Mouse (Mus musculus) heart, embryonic 16.5 days (tissue): Measurements from ENCODE around the gene Rnft1. TPM values are rescaled to one million over a fixed set of nuclear protein-coding genes. Genes with fewer than 3 reads are reported as not detected.
A peak's percentile ranks its signal among the peaks of the same experiment; 100 is the strongest.

ENCODE experiments used
- ATAC-seq: fragments of 200-750 bp; cut with Nextera tagmentation; replicated peaks from 2 replicates; pipeline ENCODE4 v1.8.0; 2017; ENCODE audit warnings: moderate number of reproducible peaks; ENCODE audit not compliant: insufficient read depth, low FRiP score; ENCODE audit errors: extremely low read depth
- H3K27ac ChIP-seq: fragments of 300-500 bp; sonication (generic); 2 replicates; pipeline ENCODE4 v1.5.1; 2014; ENCODE audit warnings: mild to moderate bottlenecking, low read length, control low read depth, moderate library complexity
- H3K27me3 ChIP-seq: fragments of 300-500 bp; sonication (generic); 2 replicates; pipeline ENCODE4 v1.6.1; 2014; ENCODE audit warnings: low read length, mixed read lengths; ENCODE audit not compliant: control insufficient read depth, insufficient read depth
- H3K36me3 ChIP-seq: fragments of 300-500 bp; sonication (generic); 2 replicates; pipeline ENCODE4 v1.6.1; 2014; ENCODE audit not compliant: control insufficient read depth, insufficient read depth
- H3K4me1 ChIP-seq: fragments of 300-500 bp; sonication (generic); 2 replicates; pipeline ENCODE4 v1.6.1; 2014; ENCODE audit warnings: low read length, mixed read lengths; ENCODE audit not compliant: control insufficient read depth, insufficient read depth
- H3K4me2 ChIP-seq: fragments of 300-500 bp; sonication (generic); 2 replicates; pipeline ENCODE4 v1.6.1; 2014; ENCODE audit warnings: low read depth, mild to moderate bottlenecking, control low read depth, low read length
- H3K4me3 ChIP-seq: fragments of 300-500 bp; sonication (generic); 2 replicates; pipeline ENCODE4 v1.5.1; 2014; ENCODE audit warnings: mild to moderate bottlenecking, control low read depth, low read length
- H3K9ac ChIP-seq: fragments of 300-500 bp; sonication (generic); 2 replicates; pipeline ENCODE4 v1.6.1; 2014; ENCODE audit warnings: low read length, control low read depth
- H3K9me3 ChIP-seq: fragments of 300-500 bp; sonication (generic); replicated peaks from 2 replicates; pipeline ENCODE4 v1.6.1; 2016; ENCODE audit warnings: low read length; ENCODE audit not compliant: control insufficient read depth
- WGBS: fragments of 180-500 bp; shearing (Covaris S2); extraction: QIAGEN DNeasy Blood & Tissue Kit; methylation state at CpG from one replicate; pipeline ENCODE4 v1.1.7; 2014; 5-methylcytosine and 5-hydroxymethylcytosine counted together
- polyA plus RNA-seq: library from polyadenylated mRNA; unstranded; fragments of >200 nt; fragmentation: Nextera tagmentation; extraction: Ambion mirVana; gene quantifications from 2 replicates; pipeline ENCODE4 v1.2.1, GENCODE M21; 2015

Rnft1 gene
- polyA plus RNA-seq, 1 experiment from 2014 or later: 50.3 TPM

GRCm38 (mm10) chr11:86468345-86468744 is 16.1 kb upstream of the Rnft1 start:
- Histone ChIP-seq H3K9me3 (no peaks in the 10 kb centered on the region), H3K4me2 (no peak overlapping the region), H3K27me3 (no peaks in the 10 kb centered on the region), H3K4me1 (no peaks in the 10 kb centered on the region), H3K36me3 (no peaks in the 10 kb centered on the region), H3K4me3 (no peak overlapping the region), H3K27ac (no peak overlapping the region), H3K9ac (no peak overlapping the region)
- no peak for ATAC-seq
- 73% methylated on average over 8 of the region's 8 CpGs for WGBS

- H3K9ac ChIP-seq: no peak overlapping the region
- no peak for ATAC-seq
- H3K4me1 ChIP-seq: peaks cover 2% of the 10 kb centered on the region; the same call in 1 of the 2 replicates
- H3K36me3 ChIP-seq: no peaks in the 10 kb centered on the region
- H3K4me3 ChIP-seq: no peak overlapping the region
- H3K9me3 ChIP-seq: no peaks in the 10 kb centered on the region
- no peak overlapping the region for H3K4me2 ChIP-seq
- no peaks in the 10 kb centered on the region for H3K27me3 ChIP-seq
- H3K27ac ChIP-seq: no peak overlapping the region
- 59% methylated on average over 4 of the region's 4 CpGs for WGBS
Measured at GRCm38 (mm10) chr11:86468971-86469370, 15.5 kb upstream of the Rnft1 start.

GRCm38 (mm10) chr11:86471785-86472184 is 12.7 kb upstream of the Rnft1 start:
- 35% methylated on average over 6 of the region's 6 CpGs for WGBS
- Histone ChIP-seq H3K4me2 (no peak overlapping the region), H3K36me3 (no peaks in the 10 kb centered on the region), H3K4me3 (no peak overlapping the region), H3K9ac (no peak overlapping the region), H3K27ac (peak overlapping the region; percentile 25; the same call in 1 of the 2 replicates), H3K27me3 (no peaks in the 10 kb centered on the region), H3K9me3 (no peaks in the 10 kb centered on the region), H3K4me1 (peaks cover 2% of the 10 kb centered on the region; the same call in 1 of the 2 replicates)
- no peak for ATAC-seq

- Histone ChIP-seq H3K4me3 (peak overlapping the region; percentile 40), H3K27ac (peak overlapping the region; percentile 90), H3K4me1 (peaks cover 2% of the 10 kb centered on the region; the same call in 1 of the 2 replicates), H3K36me3 (no peaks in the 10 kb centered on the region), H3K9ac (peak overlapping the region; percentile 71), H3K27me3 (no peaks in the 10 kb centered on the region), H3K4me2 (peak overlapping the region; percentile 66), H3K9me3 (no peaks in the 10 kb centered on the region)
- ATAC-seq: peak; percentile 83
- WGBS: 11% methylated on average over 7 of the region's 7 CpGs
Measured at GRCm38 (mm10) chr11:86472771-86473171, 11.7 kb upstream of the Rnft1 start.

- peaks cover 2% of the 10 kb centered on the region; the same call in 1 of the 2 replicates for H3K4me1 ChIP-seq
- no peak overlapping the region; the same call in 1 of the 2 replicates for H3K9ac ChIP-seq
- no peak overlapping the region; the same call in 1 of the 2 replicates for H3K27ac ChIP-seq
- peak overlapping the region; percentile 66; the same call in 1 of the 2 replicates for H3K4me2 ChIP-seq
- no peaks in the 10 kb centered on the region for H3K27me3 ChIP-seq
- no peaks in the 10 kb centered on the region for H3K9me3 ChIP-seq
- WGBS: 53% methylated on average over 3 of the region's 3 CpGs
- ATAC-seq: no peak
- no peaks in the 10 kb centered on the region for H3K36me3 ChIP-seq
- no peak overlapping the region for H3K4me3 ChIP-seq
Measured at GRCm38 (mm10) chr11:86473576-86473975, 10.9 kb upstream of the Rnft1 start.

- no peaks in the 10 kb centered on the region for H3K9me3 ChIP-seq
- peaks cover 8% of the 10 kb centered on the region for H3K4me1 ChIP-seq
- H3K27me3 ChIP-seq: no peaks in the 10 kb centered on the region
- peak overlapping the region; percentile 57 for H3K4me3 ChIP-seq
- peak overlapping the region; percentile 71 for H3K4me2 ChIP-seq
- H3K9ac ChIP-seq: peak overlapping the region; percentile 74
- peak overlapping the region; percentile 82 for H3K27ac ChIP-seq
- ATAC-seq: peak; percentile 34
- under 1% methylated on average over 25 of the region's 25 CpGs for WGBS
- H3K36me3 ChIP-seq: peaks cover 5% of the 10 kb centered on the region
Measured at GRCm38 (mm10) chr11:86484910-86485510, 553 bp downstream of the Rnft1 start.

GRCm38 (mm10) chr11:86490782-86491181 is 6.3 kb downstream of the Rnft1 start:
- Histone ChIP-seq H3K4me2 (no peak overlapping the region), H3K36me3 (peaks cover 13% of the 10 kb centered on the region), H3K4me1 (peaks cover 5% of the 10 kb centered on the region), H3K27me3 (no peaks in the 10 kb centered on the region), H3K9me3 (no peaks in the 10 kb centered on the region), H3K4me3 (no peak overlapping the region), H3K9ac (no peak overlapping the region), H3K27ac (no peak overlapping the region)
- no peak for ATAC-seq
- WGBS: 98% methylated on average over 1 of the region's 1 CpGs

GRCm38 (mm10) chr11:86497356-86497755 is 12.9 kb downstream of the Rnft1 start:
- H3K27ac ChIP-seq: no peak overlapping the region
- peaks cover 19% of the 10 kb centered on the region for H3K36me3 ChIP-seq
- no peak for ATAC-seq
- H3K4me3 ChIP-seq: no peak overlapping the region
- no peak overlapping the region for H3K9ac ChIP-seq
- no peaks in the 10 kb centered on the region for H3K27me3 ChIP-seq
- WGBS: 89% methylated on average over 1 of the region's 1 CpGs
- no peaks in the 10 kb centered on the region for H3K9me3 ChIP-seq
- no peak overlapping the region for H3K4me2 ChIP-seq
- H3K4me1 ChIP-seq: no peaks in the 10 kb centered on the region

GRCm38 (mm10) chr11:86497908-86498307 is 13.5 kb downstream of the Rnft1 start:
- no peak overlapping the region for H3K27ac ChIP-seq
- WGBS: 71% methylated on average over 3 of the region's 3 CpGs
- no peak overlapping the region for H3K9ac ChIP-seq
- no peaks in the 10 kb centered on the region for H3K27me3 ChIP-seq
- no peak for ATAC-seq
- no peak overlapping the region for H3K4me2 ChIP-seq
- no peaks in the 10 kb centered on the region for H3K9me3 ChIP-seq
- peaks cover 23% of the 10 kb centered on the region for H3K36me3 ChIP-seq
- H3K4me3 ChIP-seq: no peak overlapping the region
- no peaks in the 10 kb centered on the region for H3K4me1 ChIP-seq
